Mouse (Mus musculus) spleen, adult 2 months (tissue): ENCODE measurements around the gene Sidt1. TPM values are rescaled to one million over a fixed set of nuclear protein-coding genes. Genes with fewer than 3 reads are reported as not detected.

Source experiments
- DNase-seq, 2 experiments: peaks; one replicate each; pipeline versions ENCODE4 v3.0.0 to v3.0.0-alpha.2; 2012 to 2021; ENCODE audit warnings: low spot score in 2 of 2, low read depth in 1 of 2
- H3K27ac ChIP-seq: fragments of 200-500 bp; 2 replicates; pipeline ENCODE4 v1.5.1; 2012; ENCODE audit warnings: low read length, inconsistent platforms; ENCODE audit not compliant: insufficient read depth
- H3K27me3 ChIP-seq: fragments of 200-500 bp; 2 replicates; pipeline ENCODE4 v1.6.1; 2012; ENCODE audit warnings: mild to moderate bottlenecking, moderate library complexity, low read length, inconsistent platforms; ENCODE audit not compliant: control insufficient read depth, insufficient read depth
- H3K36me3 ChIP-seq: fragments of 200-500 bp; 2 replicates; pipeline ENCODE4 v1.6.1; 2012; ENCODE audit warnings: mild to moderate bottlenecking, low read length, inconsistent platforms; ENCODE audit not compliant: control insufficient read depth, insufficient read depth
- H3K4me1 ChIP-seq: fragments of 200-500 bp; 2 replicates; pipeline ENCODE4 v1.6.1; 2011; ENCODE audit warnings: inconsistent platforms; ENCODE audit not compliant: control insufficient read depth, insufficient read depth, insufficient read length
- H3K4me3 ChIP-seq: fragments of 200-500 bp; 2 replicates; pipeline ENCODE4 v1.5.1; 2011; ENCODE audit warnings: mild to moderate bottlenecking, inconsistent platforms; ENCODE audit not compliant: insufficient read depth, insufficient read length; ENCODE audit errors: extremely low read depth
- CTCF ChIP-seq: fragments of 200-500 bp; IDR thresholded peaks from 2 replicates; pipeline ENCODE4 v1.5.1; 2011; ENCODE audit warnings: mild to moderate bottlenecking, inconsistent platforms; ENCODE audit not compliant: insufficient read depth, insufficient read length, insufficient replicate concordance; ENCODE audit errors: extremely low read depth
- POLR2A ChIP-seq: fragments of 200-500 bp; IDR thresholded peaks from 2 replicates; pipeline ENCODE4 v1.6.1; 2011; ENCODE audit warnings: low read depth, low read length, inconsistent platforms
- whole genome bisulfite sequencing: fragments of 180-500 bp; shearing (Covaris S2); methylation state at CpG from one replicate; pipeline ENCODE4 v1.1.7; 2018; 5-methylcytosine and 5-hydroxymethylcytosine counted together
- polyA plus RNA-seq: library from polyadenylated mRNA; depleted of rRNA; stranded (reverse); fragments of >200 nt; gene quantifications from 2 replicates; pipeline ENCODE4 v1.2.3, GENCODE M21; 2012

The Sidt1 gene
- polyA plus RNA-seq, 1 experiment = 22.8 TPM

GRCm38 (mm10) chr16:44253797-44254634 is 79.0 kb downstream of the Sidt1 start:
- H3K36me3 ChIP-seq = peaks cover 2% of the 10 kb centered on the region; the same call in 1 of the 2 replicates
- WGBS = 81% methylated on average over 7 of the region's 7 CpGs

GRCm38 (mm10) chr16:44252735-44253134 is 80.3 kb downstream of the Sidt1 start:
- no peaks in the 10 kb centered on the region for H3K4me1 ChIP-seq
- peaks cover 2% of the 10 kb centered on the region; the same call in 1 of the 2 replicates for H3K36me3 ChIP-seq
- H3K27ac ChIP-seq = no peak overlapping the region
- H3K27me3 ChIP-seq = no peaks in the 10 kb centered on the region
- 92% methylated on average over 3 of the region's 3 CpGs for WGBS
- no peak for DNase-seq
- H3K4me3 ChIP-seq = no peak overlapping the region
- no peak for TF ChIP-seq CTCF
- no peak for TF ChIP-seq POLR2A

More at GRCm38 (mm10) chr16:44253797-44254634, 79.0 kb downstream of the Sidt1 start:
- DNase-seq = no peak
- Histone ChIP-seq H3K4me1 (no peaks in the 10 kb centered on the region), H3K4me3 (no peak overlapping the region), H3K27ac (no peak overlapping the region), H3K27me3 (no peaks in the 10 kb centered on the region)
- TF ChIP-seq POLR2A (no peak), CTCF (no peak)

DNA sequence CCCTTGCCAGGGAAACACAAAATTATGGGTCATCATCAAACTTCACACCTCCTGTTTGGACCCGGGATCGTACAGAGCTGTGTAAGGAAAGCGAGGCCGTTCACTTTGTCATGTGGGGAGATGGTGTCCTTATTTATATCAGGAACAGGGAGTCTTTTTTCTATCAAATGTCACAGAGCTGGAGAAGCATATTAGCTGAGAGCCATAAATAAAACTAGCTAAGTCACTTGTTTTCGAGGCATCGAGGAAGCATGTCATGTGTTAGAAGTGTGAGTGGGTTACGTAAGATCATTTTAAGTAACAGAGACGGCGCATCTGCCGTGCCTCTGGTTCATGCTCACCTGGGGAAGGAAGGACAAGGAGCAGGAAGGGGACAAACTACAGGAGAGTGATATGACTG is 83.0 kb downstream of the Sidt1 start:
- DNase-seq = no peak
- H3K36me3 ChIP-seq = peaks cover 2% of the 10 kb centered on the region; the same call in 1 of the 2 replicates
- H3K27ac ChIP-seq = no peak overlapping the region
- H3K27me3 ChIP-seq = no peaks in the 10 kb centered on the region
- no peak overlapping the region for H3K4me3 ChIP-seq
- WGBS = 63% methylated on average over 10 of the region's 10 CpGs
- H3K4me1 ChIP-seq = no peaks in the 10 kb centered on the region
- TF ChIP-seq CTCF = no peak
- no peak for TF ChIP-seq POLR2A

- Histone ChIP-seq H3K27ac (no peak overlapping the region), H3K4me1 (no peaks in the 10 kb centered on the region), H3K4me3 (no peak overlapping the region), H3K36me3 (no peaks in the 10 kb centered on the region), H3K27me3 (no peaks in the 10 kb centered on the region)
- TF ChIP-seq POLR2A (no peak), CTCF (no peak)
- DNase-seq = no peak
- whole genome bisulfite sequencing = 72% methylated on average over 7 of the region's 7 CpGs
These were observed 89.7 kb downstream of the Sidt1 start for GRCm38 (mm10) chr16:44243323-44243722.

DNA sequence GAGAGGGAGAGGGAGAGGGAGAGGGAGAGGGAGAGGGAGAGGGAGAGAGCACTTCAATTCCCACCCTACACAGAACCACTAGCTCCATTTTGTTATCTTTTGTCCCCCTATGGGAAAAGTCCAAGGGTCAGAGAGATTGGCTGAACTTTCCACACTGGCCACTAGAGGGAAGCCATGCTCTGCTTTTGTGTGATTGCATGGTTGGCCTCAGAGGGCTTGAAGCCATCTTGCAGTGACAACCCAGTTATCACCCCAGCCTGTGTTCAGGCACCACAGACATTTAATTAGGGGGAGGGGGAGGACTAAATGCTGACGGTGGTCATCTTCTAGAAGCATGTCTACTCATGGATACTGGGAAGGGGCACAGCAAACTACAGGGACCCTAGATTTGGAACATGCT is 90.4 kb downstream of the Sidt1 start:
- Histone ChIP-seq H3K27ac (no peak overlapping the region), H3K27me3 (no peaks in the 10 kb centered on the region), H3K36me3 (no peaks in the 10 kb centered on the region), H3K4me1 (no peaks in the 10 kb centered on the region), H3K4me3 (no peak overlapping the region)
- 7% methylated on average over 1 of the region's 1 CpGs for WGBS
- DNase-seq = peak; percentile 54 to 72
- TF ChIP-seq POLR2A (no peak), CTCF (peak; percentile 74; the same call in 1 of the 2 replicates)

DNA sequence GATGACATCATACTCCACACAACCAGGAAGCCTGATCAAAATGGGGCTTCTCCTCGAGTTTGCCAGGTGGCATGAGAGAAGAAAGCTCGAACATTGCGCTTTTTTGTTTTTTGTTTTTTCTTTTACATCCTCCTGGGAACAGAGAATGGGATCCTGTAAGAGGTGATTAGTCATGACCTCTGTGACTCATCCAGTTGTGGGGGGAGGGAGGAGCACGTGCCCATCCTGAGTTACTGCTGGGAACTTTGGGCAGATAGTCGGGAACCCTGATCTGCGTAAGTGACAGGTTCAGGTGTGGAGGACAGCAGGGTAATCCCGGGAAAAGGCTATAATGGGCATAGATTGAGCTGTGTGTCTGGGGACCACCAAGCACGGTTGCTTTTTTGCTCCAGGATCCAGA is 92.6 kb downstream of the Sidt1 start:
- WGBS = 75% methylated on average over 8 of the region's 8 CpGs
- TF ChIP-seq CTCF (no peak), POLR2A (no peak)
- Histone ChIP-seq H3K27ac (no peak overlapping the region), H3K4me3 (no peak overlapping the region), H3K36me3 (no peaks in the 10 kb centered on the region), H3K4me1 (no peaks in the 10 kb centered on the region), H3K27me3 (no peaks in the 10 kb centered on the region)
- no peak for DNase-seq

GRCm38 (mm10) chr16:44238835-44239263 is 94.1 kb downstream of the Sidt1 start:
- Histone ChIP-seq H3K27me3 (no peaks in the 10 kb centered on the region), H3K36me3 (no peaks in the 10 kb centered on the region), H3K27ac (no peak overlapping the region), H3K4me3 (no peak overlapping the region), H3K4me1 (no peaks in the 10 kb centered on the region)
- 83% methylated on average over 10 of the region's 10 CpGs for WGBS
- DNase-seq = no peak
- TF ChIP-seq CTCF (no peak), POLR2A (no peak)
